Mouse (Mus musculus) kidney, embryonic 16.5 days (tissue): ENCODE data around the gene Fbxw21. TPM values are rescaled to one million over a fixed set of nuclear protein-coding genes. Genes with fewer than 3 reads are reported as not detected.

Experiments
- ATAC-seq: fragments of 200-750 bp; cut with Nextera tagmentation; 2 replicates; pipeline ENCODE4 v1.8.0; 2017; ENCODE audit warnings: moderate TSS enrichment; ENCODE audit not compliant: low FRiP score, low TSS enrichment
- H3K27ac ChIP-seq: fragments of 300-500 bp; sonication (generic); 2 replicates; pipeline ENCODE4 v1.5.1; 2014; ENCODE audit warnings: low read length
- H3K27me3 ChIP-seq: fragments of 300-500 bp; sonication (generic); 2 replicates; pipeline ENCODE4 v1.6.1; 2014; ENCODE audit warnings: low read length, control low read depth, mixed read lengths; ENCODE audit not compliant: insufficient read depth
- H3K36me3 ChIP-seq: fragments of 300-500 bp; sonication (generic); 2 replicates; pipeline ENCODE4 v1.6.1; 2014; ENCODE audit warnings: low read length, control low read depth, mixed read lengths; ENCODE audit not compliant: insufficient read depth
- H3K4me1 ChIP-seq: fragments of 300-500 bp; sonication (generic); 2 replicates; pipeline ENCODE4 v1.6.1; 2014; ENCODE audit warnings: low read length, control low read depth, mixed read lengths; ENCODE audit not compliant: insufficient read depth
- H3K4me2 ChIP-seq: fragments of 300-500 bp; sonication (generic); replicated peaks from 2 replicates; pipeline ENCODE4 v1.6.1; 2014; ENCODE audit warnings: low read depth, low read length
- H3K4me3 ChIP-seq: fragments of 300-500 bp; sonication (generic); 2 replicates; pipeline ENCODE4 v1.5.1; 2014; ENCODE audit warnings: mild to moderate bottlenecking, low read length
- H3K9ac ChIP-seq: fragments of 300-500 bp; sonication (generic); replicated peaks from 2 replicates; pipeline ENCODE4 v1.6.1; 2014; ENCODE audit warnings: low read length
- H3K9me3 ChIP-seq: fragments of 300-500 bp; sonication (generic); 2 replicates; pipeline ENCODE4 v1.6.1; 2016; ENCODE audit warnings: low read length, control low read depth
- WGBS: fragments of 180-500 bp; shearing (Covaris S2); extraction: QIAGEN DNeasy Blood & Tissue Kit; methylation state at CpG from one replicate; pipeline ENCODE4 v1.1.7; 2014; 5-methylcytosine and 5-hydroxymethylcytosine counted together
- polyA plus RNA-seq: library from polyadenylated mRNA; unstranded; fragments of >200 nt; fragmentation: Nextera tagmentation; extraction: Ambion mirVana; gene quantifications from 2 replicates; pipeline ENCODE4 v1.2.1, GENCODE M21; 2015

Fbxw21 gene
- polyA plus RNA-seq, 1 experiment from 2014 or later, result not detected

DNA sequence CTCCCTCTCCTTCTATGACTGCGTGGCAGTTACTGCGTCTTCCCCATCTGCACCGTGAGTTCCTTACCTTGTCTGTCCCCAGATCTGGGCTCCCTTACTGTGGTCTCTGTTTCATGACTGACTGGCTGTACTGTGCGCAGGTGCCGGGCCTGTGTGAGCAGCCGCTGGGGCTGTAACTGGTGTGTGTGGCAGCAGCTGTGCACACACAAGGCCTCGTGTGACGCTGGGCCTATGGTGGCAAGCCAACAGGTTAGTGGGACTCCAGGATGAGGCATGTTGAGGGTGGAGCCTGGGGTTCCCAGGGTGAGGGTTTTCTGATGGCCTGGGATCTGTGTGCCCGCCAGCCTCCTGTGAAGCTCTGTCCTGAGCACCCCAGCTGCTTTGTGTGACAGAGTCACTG lies 57.8 kb downstream of the Fbxw21 start:
- Histone ChIP-seq H3K9me3 (no peaks in the 10 kb centered on the region), H3K4me3 (no peak overlapping the region), H3K4me1 (peaks cover 59% of the 10 kb centered on the region), H3K36me3 (peaks cover 54% of the 10 kb centered on the region), H3K27me3 (no peaks in the 10 kb centered on the region), H3K9ac (no peak overlapping the region), H3K27ac (no peak overlapping the region), H3K4me2 (no peak overlapping the region)
- WGBS, result 88% methylated on average over 9 of the region's 9 CpGs
- ATAC-seq, result no peak

DNA sequence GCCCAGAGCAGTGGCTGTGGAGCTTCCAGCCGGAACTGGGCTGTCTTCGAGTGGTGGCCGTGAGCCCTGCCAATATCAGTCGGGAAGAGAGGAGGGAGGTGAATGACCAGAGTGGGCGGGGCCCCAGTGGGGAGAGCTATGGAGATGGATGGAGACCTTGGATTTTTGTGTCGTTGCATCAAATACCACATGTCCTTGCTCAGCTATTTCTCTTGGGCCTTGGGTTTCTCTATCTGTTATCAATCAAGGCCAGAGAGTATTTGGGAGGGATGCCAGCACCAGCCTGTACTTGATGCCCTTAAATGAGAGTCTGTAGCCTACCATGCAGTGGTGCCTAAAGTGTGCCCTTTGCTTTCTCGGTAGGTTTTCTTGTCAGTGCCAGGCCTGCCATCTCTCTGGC lies 58.6 kb downstream of the Fbxw21 start:
- ATAC-seq, result no peak
- Histone ChIP-seq H3K36me3 (peaks cover 47% of the 10 kb centered on the region), H3K27me3 (no peaks in the 10 kb centered on the region), H3K27ac (no peak overlapping the region), H3K4me3 (no peak overlapping the region), H3K4me1 (peaks cover 65% of the 10 kb centered on the region), H3K4me2 (no peak overlapping the region), H3K9ac (no peak overlapping the region), H3K9me3 (no peaks in the 10 kb centered on the region)
- 74% methylated on average over 7 of the region's 7 CpGs for WGBS

DNA sequence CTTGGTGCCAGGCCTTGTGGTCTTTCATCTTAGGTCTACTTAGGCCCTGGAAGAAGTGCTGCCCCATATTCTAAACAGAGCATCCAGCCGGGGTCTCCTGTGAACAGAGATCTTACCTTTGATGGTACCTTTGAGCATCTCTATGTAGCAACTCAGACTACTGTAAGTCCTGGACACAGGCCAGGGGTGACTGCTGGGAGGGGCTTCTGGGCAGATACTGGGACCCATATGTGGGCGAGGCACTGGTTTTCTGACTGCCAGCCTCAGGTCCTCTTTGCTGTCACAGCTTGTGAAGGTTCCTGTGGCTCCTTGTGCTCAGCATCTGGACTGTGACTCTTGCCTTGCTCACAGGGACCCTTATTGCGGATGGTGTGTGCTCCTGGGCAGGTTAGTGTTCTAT lies 59.3 kb downstream of the Fbxw21 start:
- no peaks in the 10 kb centered on the region for H3K27me3 ChIP-seq
- peaks cover 44% of the 10 kb centered on the region for H3K36me3 ChIP-seq
- ATAC-seq, result no peak
- H3K9ac ChIP-seq, result no peak overlapping the region
- H3K9me3 ChIP-seq, result no peaks in the 10 kb centered on the region
- no peak overlapping the region for H3K4me2 ChIP-seq
- 94% methylated on average over 3 of the region's 3 CpGs for whole genome bisulfite sequencing
- H3K27ac ChIP-seq, result no peak overlapping the region
- peaks cover 65% of the 10 kb centered on the region for H3K4me1 ChIP-seq
- H3K4me3 ChIP-seq, result no peak overlapping the region

DNA sequence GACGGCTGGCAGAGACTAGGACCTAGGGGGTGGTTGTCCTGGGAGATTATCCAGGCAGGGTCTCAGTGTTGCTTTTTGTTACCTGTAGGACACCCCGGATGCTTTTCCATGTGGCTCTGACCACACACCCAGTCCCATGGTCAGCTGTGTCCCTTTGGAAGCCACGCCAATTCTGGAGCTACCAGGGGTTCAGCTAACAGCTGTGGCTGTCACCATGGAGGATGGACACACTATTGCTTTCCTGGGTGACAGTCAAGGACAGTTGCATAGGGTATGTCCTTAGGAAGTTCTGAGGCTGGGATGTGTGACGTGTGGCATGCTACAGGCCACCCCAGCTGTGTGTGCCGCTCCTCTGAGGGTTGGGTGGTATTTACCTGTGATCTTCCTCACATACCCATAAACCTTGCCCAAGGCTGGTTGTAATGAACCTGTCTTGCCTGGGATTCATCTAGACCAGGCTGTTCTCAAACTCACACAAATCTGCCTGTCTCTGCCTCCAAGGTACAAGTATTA lies 59.9 kb downstream of the Fbxw21 start:
- Histone ChIP-seq H3K4me1 (peaks cover 65% of the 10 kb centered on the region), H3K4me2 (no peak overlapping the region), H3K27ac (no peak overlapping the region), H3K4me3 (no peak overlapping the region), H3K9me3 (no peaks in the 10 kb centered on the region), H3K36me3 (peaks cover 44% of the 10 kb centered on the region), H3K27me3 (no peaks in the 10 kb centered on the region), H3K9ac (no peak overlapping the region)
- ATAC-seq, result no peak
- WGBS, result 94% methylated on average over 5 of the region's 5 CpGs

DNA sequence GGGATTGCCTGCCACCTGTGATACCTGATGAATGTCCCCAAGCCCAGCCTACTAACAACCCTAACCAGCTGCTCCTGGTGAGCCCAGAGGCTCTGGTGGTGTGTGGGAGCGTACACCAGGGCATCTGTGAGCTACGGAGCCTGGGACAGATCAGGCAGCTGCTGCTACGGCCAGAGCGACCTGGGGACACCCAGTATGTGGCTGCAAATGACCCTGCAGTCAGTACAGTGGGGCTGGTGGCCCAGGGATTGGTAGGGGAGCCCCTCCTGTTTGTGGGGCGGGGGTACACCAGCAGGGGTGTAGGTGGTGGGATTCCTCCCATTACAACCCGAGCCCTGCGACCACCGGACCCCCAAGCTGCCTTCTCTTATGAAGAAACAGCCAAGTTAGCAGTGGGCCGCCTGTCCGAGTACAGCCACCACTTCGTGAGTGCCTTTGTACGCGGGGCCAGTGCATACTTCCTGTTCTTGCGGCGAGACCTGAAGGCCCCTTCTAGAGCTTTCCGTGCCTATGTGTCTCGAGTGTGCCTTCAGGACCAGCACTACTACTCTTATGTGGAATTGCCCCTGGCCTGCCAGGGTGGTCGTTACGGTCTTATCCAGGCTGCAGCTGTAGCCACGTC lies 61.4 kb downstream of the Fbxw21 start:
- peak overlapping the region; percentile 12; the same call in 1 of the 2 replicates for H3K9ac ChIP-seq
- no peak overlapping the region for H3K27ac ChIP-seq
- no peaks in the 10 kb centered on the region for H3K9me3 ChIP-seq
- H3K36me3 ChIP-seq, result peaks cover 34% of the 10 kb centered on the region
- H3K27me3 ChIP-seq, result no peaks in the 10 kb centered on the region
- no peak overlapping the region for H3K4me3 ChIP-seq
- H3K4me2 ChIP-seq, result no peak overlapping the region
- ATAC-seq, result no peak
- 84% methylated on average over 20 of the region's 20 CpGs for WGBS
- H3K4me1 ChIP-seq, result peaks cover 61% of the 10 kb centered on the region

DNA sequence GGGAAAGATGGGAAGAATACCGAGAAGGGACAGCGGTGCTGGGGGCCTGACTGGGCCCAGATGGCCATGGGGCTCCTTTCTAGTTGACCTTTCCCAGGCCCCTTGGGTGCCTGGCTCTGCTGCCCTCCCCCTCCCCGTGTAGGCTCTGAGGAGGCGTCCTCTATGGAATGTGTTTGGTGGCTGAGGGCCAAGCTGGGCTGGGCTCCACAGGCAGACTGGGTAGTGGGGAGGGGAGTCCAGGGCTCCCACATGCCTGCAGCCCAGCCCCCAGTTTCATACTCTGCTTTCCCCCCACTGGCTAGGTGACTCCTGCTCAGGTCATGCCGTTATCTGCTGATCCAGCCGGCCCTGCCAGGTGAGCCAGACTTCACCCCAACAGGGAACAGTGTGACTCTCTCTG lies 62.9 kb downstream of the Fbxw21 start:
- ATAC-seq, result peak; percentile 24; the same call in 1 of the 2 replicates
- H3K9me3 ChIP-seq, result no peaks in the 10 kb centered on the region
- peak overlapping the region; percentile 99 for H3K27ac ChIP-seq
- peak overlapping the region; percentile 14 for H3K4me3 ChIP-seq
- H3K9ac ChIP-seq, result peak overlapping the region; percentile 51
- H3K27me3 ChIP-seq, result no peaks in the 10 kb centered on the region
- WGBS, result 31% methylated on average over 6 of the region's 6 CpGs
- peaks cover 55% of the 10 kb centered on the region for H3K4me1 ChIP-seq
- peaks cover 28% of the 10 kb centered on the region for H3K36me3 ChIP-seq
- peak overlapping the region; percentile 74 for H3K4me2 ChIP-seq

DNA sequence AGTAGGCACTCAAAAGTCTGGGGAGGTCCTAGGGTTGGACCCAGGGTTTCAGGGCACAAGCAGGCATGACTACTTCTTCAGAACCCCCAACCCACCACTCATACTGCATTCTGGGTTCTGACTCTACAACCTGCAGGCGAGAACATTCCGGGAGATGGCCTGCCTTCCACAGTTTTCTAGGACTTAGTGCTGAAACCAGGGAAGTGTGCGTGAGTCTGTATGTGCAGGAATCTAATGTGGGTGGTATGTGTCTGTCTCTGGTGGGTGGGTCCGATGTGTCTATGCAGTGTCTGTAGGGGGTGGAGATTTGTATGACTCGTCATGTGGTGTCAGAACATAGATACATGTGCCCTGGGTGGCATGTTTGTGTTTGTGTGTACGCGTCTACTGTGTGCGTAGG lies 63.5 kb downstream of the Fbxw21 start:
- Histone ChIP-seq H3K9ac (0 out of 2 replicates have a peak overlapping the region, but pooled peaks have one; percentile 51), H3K27ac (peak overlapping the region; percentile 99), H3K4me2 (peak overlapping the region; percentile 74), H3K4me1 (peaks cover 59% of the 10 kb centered on the region), H3K27me3 (no peaks in the 10 kb centered on the region), H3K4me3 (no peak overlapping the region), H3K9me3 (no peaks in the 10 kb centered on the region), H3K36me3 (peaks cover 23% of the 10 kb centered on the region)
- 86% methylated on average over 8 of the region's 8 CpGs for WGBS
- ATAC-seq, result no peak

DNA sequence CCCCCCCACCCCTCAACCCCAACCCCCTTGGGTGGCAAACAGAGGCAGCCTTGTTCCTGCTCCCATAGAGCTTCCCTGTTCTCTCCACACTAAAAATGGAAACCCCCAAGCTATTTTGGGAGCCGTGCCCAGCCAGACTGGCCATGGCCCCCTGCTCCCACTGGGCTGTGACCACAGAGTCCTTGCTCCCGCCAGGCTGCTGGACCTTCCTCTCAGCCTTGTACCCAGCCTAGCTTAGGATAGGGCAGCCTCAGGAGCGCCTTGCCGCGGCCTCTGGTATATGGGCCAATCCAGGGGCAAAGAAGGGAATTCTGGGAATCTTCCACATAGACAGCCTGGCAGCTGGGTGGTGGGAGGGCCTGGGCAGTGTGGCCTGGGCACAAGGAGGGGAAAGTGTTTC lies 64.0 kb downstream of the Fbxw21 start:
- WGBS, result 57% methylated on average over 5 of the region's 5 CpGs
- peaks cover 64% of the 10 kb centered on the region for H3K4me1 ChIP-seq
- no peak for ATAC-seq
- peak overlapping the region; percentile 99 for H3K27ac ChIP-seq
- no peaks in the 10 kb centered on the region for H3K9me3 ChIP-seq
- H3K4me3 ChIP-seq, result no peak overlapping the region; the same call in 1 of the 2 replicates
- H3K4me2 ChIP-seq, result peak overlapping the region; percentile 74
- H3K9ac ChIP-seq, result peak overlapping the region; percentile 98
- peaks cover 21% of the 10 kb centered on the region for H3K36me3 ChIP-seq
- no peaks in the 10 kb centered on the region for H3K27me3 ChIP-seq

DNA sequence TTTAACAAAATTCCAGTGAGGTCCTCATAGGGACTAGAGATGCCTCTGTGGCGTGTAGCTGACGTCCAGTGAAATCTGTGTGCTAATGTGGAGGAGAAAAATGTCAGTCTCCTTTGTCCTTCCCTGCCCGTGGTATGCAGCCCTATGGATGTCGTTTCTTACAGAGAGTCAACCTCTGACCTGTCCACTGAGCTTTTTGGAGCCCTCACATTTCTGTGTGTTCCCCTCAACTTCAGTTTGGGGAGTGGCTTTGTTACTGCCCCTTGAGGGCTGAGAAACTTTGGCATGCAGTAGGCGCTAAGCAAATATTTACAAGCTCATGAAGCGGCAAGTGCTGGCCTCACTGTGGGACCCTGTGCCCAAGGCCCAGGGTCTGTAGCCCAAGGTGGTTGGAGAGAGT lies 64.5 kb downstream of the Fbxw21 start:
- no peak for ATAC-seq
- Histone ChIP-seq H3K27ac (peak overlapping the region; percentile 99), H3K9me3 (no peaks in the 10 kb centered on the region), H3K9ac (peak overlapping the region; percentile 98), H3K4me1 (peaks cover 65% of the 10 kb centered on the region), H3K27me3 (no peaks in the 10 kb centered on the region), H3K4me2 (peak overlapping the region; percentile 74), H3K4me3 (peak overlapping the region; percentile 75), H3K36me3 (peaks cover 16% of the 10 kb centered on the region)
- WGBS, result 20% methylated on average over 6 of the region's 6 CpGs

DNA sequence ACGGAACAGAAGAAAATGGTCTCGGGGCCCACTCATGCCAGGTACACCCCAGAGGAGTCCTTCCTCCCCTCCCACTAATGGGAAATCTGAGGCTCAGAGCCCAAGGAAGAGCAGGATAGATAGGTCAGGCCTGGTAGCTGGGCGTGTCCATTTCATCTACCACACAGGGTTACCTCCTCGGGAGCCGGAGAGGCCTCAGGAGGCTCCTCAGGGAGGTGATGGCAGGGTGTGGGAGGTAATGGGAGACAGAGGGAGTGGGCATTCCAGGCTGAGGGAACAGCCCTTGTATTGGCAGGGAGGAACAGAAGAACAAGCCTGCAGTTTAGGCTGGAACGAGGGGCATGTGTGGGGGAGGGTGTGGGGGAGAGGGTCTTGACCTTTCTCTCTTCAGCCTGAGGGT lies 65.0 kb downstream of the Fbxw21 start:
- Histone ChIP-seq H3K9me3 (no peaks in the 10 kb centered on the region), H3K4me2 (peak overlapping the region; percentile 74), H3K4me3 (peak overlapping the region; percentile 75), H3K9ac (peak overlapping the region; percentile 98), H3K27ac (peak overlapping the region; percentile 99), H3K36me3 (peaks cover 13% of the 10 kb centered on the region), H3K27me3 (no peaks in the 10 kb centered on the region), H3K4me1 (peaks cover 65% of the 10 kb centered on the region)
- WGBS, result 24% methylated on average over 6 of the region's 6 CpGs
- ATAC-seq, result peak; percentile 14; the same call in 1 of the 2 replicates
